Comparison of ENCODE assay signal across 8 mouse cellular contexts in genomic region chr19:6047154-6047898, GRCm38 (mm10). TPM values are rescaled to one million over a fixed set of nuclear protein-coding genes. Genes with fewer than 3 reads are reported as not detected.
DNase-seq lines count a peak whose midpoint lies in the region; ATAC-seq and TF ChIP-seq lines count a peak whose summit lies in the region.

No protein-coding gene starts in this region.

- TF ChIP-seq EP300 in heart, postnatal 0 days (IDR thresholded peaks at IDR 0.05; ENCODE audit: low read depth): no peak

- peak overlapping the region; percentile 69 for H3K4me3 ChIP-seq in liver, adult 2 months (ENCODE audit: insufficient read depth, low read depth, low read length)
- peak overlapping the region; percentile 82 for H3K4me3 ChIP-seq in embryonic facial prominence, embryonic 10.5 days
- peak overlapping the region; percentile 73 for H3K4me3 ChIP-seq in heart, postnatal 0 days (ENCODE audit: low read depth, low read length)
- peak overlapping the region; percentile 97 for H3K4me3 ChIP-seq in midbrain, embryonic 10.5 days

- H3K4me2 ChIP-seq in heart, postnatal 0 days (ENCODE audit: low read depth, low read length): peak overlapping the region; percentile 97

- TF ChIP-seq CTCF in liver, adult 2 months (IDR thresholded peaks at IDR 0.05; ENCODE audit: low read depth, low read length): no peak
- no peak for TF ChIP-seq CTCF in heart, postnatal 0 days (IDR thresholded peaks at IDR 0.05; ENCODE audit: low read depth)

- no peak for TF ChIP-seq POLR2A in liver, adult 2 months (IDR thresholded peaks at IDR 0.05; ENCODE audit: extremely low read depth, insufficient read depth, low read length)

- H3K79me2 ChIP-seq in liver, adult 2 months (ENCODE audit: control insufficient read depth, insufficient read depth, low read length): peaks cover 25% of the 10 kb centered on the region; the same call in 1 of the 2 replicates

- peaks cover 22% of the 10 kb centered on the region for H3K4me1 ChIP-seq in liver, adult 2 months (ENCODE audit: control insufficient read depth, insufficient read depth, low read length)
- H3K4me1 ChIP-seq in embryonic facial prominence, embryonic 10.5 days: peaks cover 26% of the 10 kb centered on the region
- peaks cover 15% of the 10 kb centered on the region for H3K4me1 ChIP-seq in heart, postnatal 0 days (ENCODE audit: control insufficient read depth, insufficient read depth)
- peaks cover 24% of the 10 kb centered on the region for H3K4me1 ChIP-seq in midbrain, embryonic 10.5 days

- no peak for DNase-seq in liver, adult 2 months (ENCODE audit: extremely low read depth, low read depth, low spot score)
- no peak for DNase-seq in liver
- no peak for DNase-seq in embryonic facial prominence, embryonic 10.5 days (ENCODE audit: low spot score)
- no peak for DNase-seq in heart, postnatal 0 days (ENCODE audit: low spot score)
- no peak for DNase-seq in midbrain, embryonic 10.5 days (ENCODE audit: low spot score)
- no peak for DNase-seq in layer of hippocampus, adult 18-20 months (ENCODE audit: low spot score in 2 of 2)
- no peak for DNase-seq in left cerebral cortex, postnatal 36 days (ENCODE audit: low spot score in 2 of 2)

- peak; percentile 3; the same call in 1 of the 2 replicates for ATAC-seq in heart, postnatal 0 days (ENCODE audit: insufficient read depth, low read depth)
- ATAC-seq in activated CD4-positive, CD25-positive, alpha-beta regulatory T cell, adult 4 months: no peak

- whole genome bisulfite sequencing in liver, adult 2 months: 1% methylated on average over 42 of the region's 44 CpGs
- WGBS in embryonic facial prominence, embryonic 10.5 days: 2% methylated on average over 44 of the region's 44 CpGs
- under 1% methylated on average over 42 of the region's 44 CpGs for WGBS in heart, postnatal 0 days
- WGBS in midbrain, embryonic 10.5 days: 3% methylated on average over 44 of the region's 44 CpGs

- no peaks in the 10 kb centered on the region for H3K27me3 ChIP-seq in liver, adult 2 months (ENCODE audit: control insufficient read depth, insufficient read depth, low read length)
- no peaks in the 10 kb centered on the region for H3K27me3 ChIP-seq in embryonic facial prominence, embryonic 10.5 days (replicated peaks; ENCODE audit: low read depth, poor library complexity, severe bottlenecking)
- H3K27me3 ChIP-seq in heart, postnatal 0 days (ENCODE audit: control insufficient read depth, insufficient read depth, low read length): no peaks in the 10 kb centered on the region
- H3K27me3 ChIP-seq in midbrain, embryonic 10.5 days (ENCODE audit: low read depth, poor library complexity, severe bottlenecking): no peaks in the 10 kb centered on the region

- peak overlapping the region; percentile 88 for H3K27ac ChIP-seq in liver, adult 2 months (replicated peaks; ENCODE audit: insufficient read depth, low read depth, low read length)
- peak overlapping the region; percentile 99 for H3K27ac ChIP-seq in embryonic facial prominence, embryonic 10.5 days (replicated peaks)
- peak overlapping the region; percentile 97 for H3K27ac ChIP-seq in heart, postnatal 0 days (ENCODE audit: low read depth)
- H3K27ac ChIP-seq in midbrain, embryonic 10.5 days (replicated peaks): peak overlapping the region; percentile 99

- intact Hi-C loops in left cerebral cortex, postnatal 36 days (cut with DNase I): no loop called here

- H3K9me3 ChIP-seq in embryonic facial prominence, embryonic 10.5 days: no peaks in the 10 kb centered on the region
- no peaks in the 10 kb centered on the region for H3K9me3 ChIP-seq in heart, postnatal 0 days (replicated peaks; ENCODE audit: control insufficient read depth, low read length)
- no peaks in the 10 kb centered on the region for H3K9me3 ChIP-seq in midbrain, embryonic 10.5 days (replicated peaks)

- peaks cover 27% of the 10 kb centered on the region for H3K36me3 ChIP-seq in liver, adult 2 months (ENCODE audit: control insufficient read depth, insufficient read depth, low read length)
- peaks cover 45% of the 10 kb centered on the region for H3K36me3 ChIP-seq in embryonic facial prominence, embryonic 10.5 days (replicated peaks)
- H3K36me3 ChIP-seq in heart, postnatal 0 days (replicated peaks; ENCODE audit: control insufficient read depth, insufficient read depth, low read length): peaks cover 43% of the 10 kb centered on the region
- peaks cover 51% of the 10 kb centered on the region for H3K36me3 ChIP-seq in midbrain, embryonic 10.5 days

- H3K9ac ChIP-seq in liver, adult 2 months (ENCODE audit: low read depth, low read length): peak overlapping the region; percentile 78
- peak overlapping the region; percentile 88 for H3K9ac ChIP-seq in heart, postnatal 0 days (replicated peaks; ENCODE audit: low read depth, low read length)

RNA-seq across cellular contexts. Expression of gene Syvn1, which starts 0.9 kb away (rescaled TPM):
- 7.6 and 15.2 TPM in 2 replicates for total RNA-seq in liver, adult 2 months (2014; rRNA removed)
- 53.0 and 64.7 TPM in 2 replicates for polyA plus RNA-seq in liver, adult 2 months (2012; rRNA removed)
- 34.5 and 38.1 TPM in 2 replicates for polyA plus RNA-seq in embryonic facial prominence, embryonic 10.5 days (2016; fragmentation: Nextera tagmentation; extraction: Ambion mirVana)
- total RNA-seq in heart, postnatal 0 days (2014; rRNA removed; ENCODE audit: low replicate concordance): 12.0 and 16.0 TPM in 2 replicates
- polyA plus RNA-seq in heart, postnatal 0 days (2015; fragmentation: Nextera tagmentation; extraction: Ambion mirVana): 9.2 and 10.2 TPM in 2 replicates
- 35.0 and 35.8 TPM in 2 replicates for polyA plus RNA-seq in midbrain, embryonic 10.5 days (2016; fragmentation: Nextera tagmentation; extraction: Ambion mirVana)
- total RNA-seq in layer of hippocampus, adult 18-20 months (2021): 10 to 100 TPM; 43.4 to 44.5 TPM
- total RNA-seq in left cerebral cortex, postnatal 36 days (2021): 10 to 100 TPM; 40.8 to 51.8 TPM
- 10 to 100 TPM; 12.2 to 15.7 TPM for polyA plus RNA-seq in activated CD4-positive, CD25-positive, alpha-beta regulatory T cell, adult 4 months (2017; shearing (Covaris generic))

RNA-seq across cellular contexts. Expression of gene Mrpl49, which starts 10.3 kb away (rescaled TPM):
- 27.1 and 27.2 TPM in 2 replicates for total RNA-seq in liver, adult 2 months (2014; rRNA removed)
- 13.6 and 16.8 TPM in 2 replicates for polyA plus RNA-seq in liver, adult 2 months (2012; rRNA removed)
- 82.5 and 84.6 TPM in 2 replicates for polyA plus RNA-seq in embryonic facial prominence, embryonic 10.5 days (2016; fragmentation: Nextera tagmentation; extraction: Ambion mirVana)
- 18.7 and 37.1 TPM in 2 replicates for total RNA-seq in heart, postnatal 0 days (2014; rRNA removed; ENCODE audit: low replicate concordance)
- polyA plus RNA-seq in heart, postnatal 0 days (2015; fragmentation: Nextera tagmentation; extraction: Ambion mirVana): 49.7 and 53.5 TPM in 2 replicates
- polyA plus RNA-seq in midbrain, embryonic 10.5 days (2016; fragmentation: Nextera tagmentation; extraction: Ambion mirVana): 85.3 and 88.4 TPM in 2 replicates
- 10 to 100 TPM; 48.0 to 52.0 TPM for total RNA-seq in layer of hippocampus, adult 18-20 months (2021)
- 10 to 100 TPM; 40.5 to 45.1 TPM for total RNA-seq in left cerebral cortex, postnatal 36 days (2021)
- 10 to 100 TPM; 31.3 to 38.5 TPM for polyA plus RNA-seq in activated CD4-positive, CD25-positive, alpha-beta regulatory T cell, adult 4 months (2017; shearing (Covaris generic))

RNA-seq across cellular contexts. Expression of gene Fau, which starts 10.3 kb away (rescaled TPM):
- total RNA-seq in liver, adult 2 months (2014; rRNA removed): 455 and 560 TPM in 2 replicates
- 715 and 820 TPM in 2 replicates for polyA plus RNA-seq in liver, adult 2 months (2012; rRNA removed)
- polyA plus RNA-seq in embryonic facial prominence, embryonic 10.5 days (2016; fragmentation: Nextera tagmentation; extraction: Ambion mirVana): 831 and 861 TPM in 2 replicates
- total RNA-seq in heart, postnatal 0 days (2014; rRNA removed; ENCODE audit: low replicate concordance): 562 and 833 TPM in 2 replicates
- 484 and 508 TPM in 2 replicates for polyA plus RNA-seq in heart, postnatal 0 days (2015; fragmentation: Nextera tagmentation; extraction: Ambion mirVana)
- polyA plus RNA-seq in midbrain, embryonic 10.5 days (2016; fragmentation: Nextera tagmentation; extraction: Ambion mirVana): 711 and 835 TPM in 2 replicates
- 100 to 1,000 TPM; 769 to 789 TPM for total RNA-seq in layer of hippocampus, adult 18-20 months (2021)
- 100 to 1,000 TPM; 637 to 694 TPM for total RNA-seq in left cerebral cortex, postnatal 36 days (2021)
- 1,000 to 10,000 TPM; 2,454 to 3,437 TPM for polyA plus RNA-seq in activated CD4-positive, CD25-positive, alpha-beta regulatory T cell, adult 4 months (2017; shearing (Covaris generic))

RNA-seq across cellular contexts. Expression of gene Znhit2, which starts 13.7 kb away (rescaled TPM):
- 10.9 and 12.6 TPM in 2 replicates for total RNA-seq in liver, adult 2 months (2014; rRNA removed)
- polyA plus RNA-seq in liver, adult 2 months (2012; rRNA removed): 52.6 and 52.7 TPM in 2 replicates
- polyA plus RNA-seq in embryonic facial prominence, embryonic 10.5 days (2016; fragmentation: Nextera tagmentation; extraction: Ambion mirVana): 33.8 and 35.6 TPM in 2 replicates
- total RNA-seq in heart, postnatal 0 days (2014; rRNA removed; ENCODE audit: low replicate concordance): 46.7 and 58.4 TPM in 2 replicates
- 21.4 and 22.7 TPM in 2 replicates for polyA plus RNA-seq in heart, postnatal 0 days (2015; fragmentation: Nextera tagmentation; extraction: Ambion mirVana)
- polyA plus RNA-seq in midbrain, embryonic 10.5 days (2016; fragmentation: Nextera tagmentation; extraction: Ambion mirVana): 36.6 and 37.2 TPM in 2 replicates
- 10 to 100 TPM; 34.6 to 36.2 TPM for total RNA-seq in layer of hippocampus, adult 18-20 months (2021)
- 10 to 100 TPM; 35.5 to 40.7 TPM for total RNA-seq in left cerebral cortex, postnatal 36 days (2021)
- 10 to 100 TPM; 10.3 to 11.0 TPM for polyA plus RNA-seq in activated CD4-positive, CD25-positive, alpha-beta regulatory T cell, adult 4 months (2017; shearing (Covaris generic))

RNA-seq across cellular contexts. Expression of gene Tm7sf2, which starts 20.8 kb away (rescaled TPM):
- 185 and 210 TPM in 2 replicates for total RNA-seq in liver, adult 2 months (2014; rRNA removed)
- 433 and 503 TPM in 2 replicates for polyA plus RNA-seq in liver, adult 2 months (2012; rRNA removed)
- polyA plus RNA-seq in embryonic facial prominence, embryonic 10.5 days (2016; fragmentation: Nextera tagmentation; extraction: Ambion mirVana): 30.3 and 31.4 TPM in 2 replicates
- 13.1 and 14.4 TPM in 2 replicates for total RNA-seq in heart, postnatal 0 days (2014; rRNA removed; ENCODE audit: low replicate concordance)
- polyA plus RNA-seq in heart, postnatal 0 days (2015; fragmentation: Nextera tagmentation; extraction: Ambion mirVana): 3.2 and 3.3 TPM in 2 replicates
- polyA plus RNA-seq in midbrain, embryonic 10.5 days (2016; fragmentation: Nextera tagmentation; extraction: Ambion mirVana): 37.3 and 41.9 TPM in 2 replicates
- 10 to 100 TPM; 22.4 to 24.4 TPM for total RNA-seq in layer of hippocampus, adult 18-20 months (2021)
- 10 to 100 TPM; 28.2 to 29.1 TPM for total RNA-seq in left cerebral cortex, postnatal 36 days (2021)
- 1 to 10 TPM; 5.4 to 9.2 TPM for polyA plus RNA-seq in activated CD4-positive, CD25-positive, alpha-beta regulatory T cell, adult 4 months (2017; shearing (Covaris generic))
